Mouse (Mus musculus): ENCODE data around the gene Ccp110.

DNA sequence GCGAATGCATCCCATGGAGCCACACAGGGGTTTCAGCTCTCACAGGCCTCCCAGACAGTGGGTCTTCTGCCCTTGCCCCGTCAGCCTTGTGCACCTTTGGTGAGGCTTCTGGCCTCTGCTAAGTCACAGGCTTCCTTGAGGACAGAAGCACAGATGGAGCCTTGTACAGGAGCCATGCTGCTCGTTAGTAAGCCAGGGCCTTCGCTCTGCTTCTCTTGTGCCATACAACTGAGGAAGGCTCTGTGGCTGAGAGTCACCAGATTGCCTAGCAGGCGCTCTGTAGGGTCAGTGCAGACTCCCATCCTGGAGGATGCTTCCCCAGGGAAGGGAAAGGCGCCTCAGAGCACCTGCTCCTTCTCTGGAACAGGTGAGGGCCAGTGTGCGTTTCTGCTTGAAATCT lies 63.6 kb downstream of the Ccp110 start:
- TF ChIP-seq CTCF (IDR thresholded peaks at IDR 0.05; ENCODE audit: extremely low read depth, insufficient read length, insufficient replicate concordance, low read depth, low read length) (no peak), POLR2A (IDR thresholded peaks at IDR 0.05; ENCODE audit: low read depth, low read length) (no peak)

Measured in small intestine, adult 2 months (tissue).